Mouse (Mus musculus) neural tube, embryonic 10.5 days (tissue): ENCODE data around the gene Barx2.
"Not testable (repeated sequence)": the region's sequence is repeated elsewhere in the genome, so short reads cannot be mapped to it uniquely, and the experiment has no call there.

Source experiments
- DNase-seq: peaks from one replicate; pipeline ENCODE4 v3.0.0-alpha.2; 2017; ENCODE audit warnings: low spot score; ENCODE audit errors: extremely low spot score

Gene Barx2

GRCm38 (mm10) chr9:31912921-31913738 is at the start of gene Barx2:
Barx2 (minus strand) TSS chr9:31913462.
- DNase-seq = peak; percentile 82

GRCm38 (mm10) chr9:31962265-31962664 is 49.0 kb upstream of the Barx2 start:
- DNase-seq = no peak

GRCm38 (mm10) chr9:31960488-31960887 is 47.2 kb upstream of the Barx2 start:
- no peak for DNase-seq

GRCm38 (mm10) chr9:31958120-31958519 is 44.9 kb upstream of the Barx2 start:
- no peak for DNase-seq

- DNase-seq = no peak
These were observed 37.2 kb upstream of the Barx2 start for GRCm38 (mm10) chr9:31950506-31950905.

- no peak for DNase-seq
These were observed 35.8 kb upstream of the Barx2 start for GRCm38 (mm10) chr9:31949031-31949430.

- no peak for DNase-seq
These were observed 33.8 kb upstream of the Barx2 start for GRCm38 (mm10) chr9:31947051-31947450.

GRCm38 (mm10) chr9:31942334-31942733 is 29.1 kb upstream of the Barx2 start:
- DNase-seq = no peak

- DNase-seq = not testable (repeated sequence)
These were observed 23.2 kb upstream of the Barx2 start for GRCm38 (mm10) chr9:31936486-31936885.

GRCm38 (mm10) chr9:31931691-31932090 is 18.4 kb upstream of the Barx2 start:
- no peak for DNase-seq

- no peak for DNase-seq
These were observed 18.0 kb upstream of the Barx2 start for GRCm38 (mm10) chr9:31931255-31931654.

GRCm38 (mm10) chr9:31926766-31927165 is 13.5 kb upstream of the Barx2 start:
- DNase-seq = no peak

GRCm38 (mm10) chr9:31925830-31926624 is 12.8 kb upstream of the Barx2 start:
- peak; percentile 93 for DNase-seq

- DNase-seq = no peak
These were observed 10.3 kb upstream of the Barx2 start for GRCm38 (mm10) chr9:31923529-31923928.

GRCm38 (mm10) chr9:31919802-31920201 is 6.5 kb upstream of the Barx2 start:
- no peak for DNase-seq

- DNase-seq = no peak
These were observed 3.2 kb upstream of the Barx2 start for GRCm38 (mm10) chr9:31916421-31916820.

GRCm38 (mm10) chr9:31914871-31915270 is 1.6 kb upstream of the Barx2 start:
- DNase-seq = peak; percentile 71

GRCm38 (mm10) chr9:31913739-31914591 is 703 bp upstream of the Barx2 start:
- peak; percentile 68 for DNase-seq

- no peak for DNase-seq
These were observed 725 bp downstream of the Barx2 start for GRCm38 (mm10) chr9:31912553-31912920.

GRCm38 (mm10) chr9:31910221-31910620 is 3.0 kb downstream of the Barx2 start:
- DNase-seq = no peak

- no peak for DNase-seq
These were observed 11.5 kb downstream of the Barx2 start for GRCm38 (mm10) chr9:31901781-31902180.
